Mouse (Mus musculus): ENCODE data around the gene Srrm2. TPM values are rescaled to one million over a fixed set of nuclear protein-coding genes. Genes with fewer than 3 reads are reported as not detected.
"Not testable (repeated sequence)": the region's sequence is repeated elsewhere in the genome, so short reads cannot be mapped to it uniquely, and the experiment has no call there.

Srrm2 gene
- polyA plus RNA-seq, 1 experiment = 681 TPM

DNA sequence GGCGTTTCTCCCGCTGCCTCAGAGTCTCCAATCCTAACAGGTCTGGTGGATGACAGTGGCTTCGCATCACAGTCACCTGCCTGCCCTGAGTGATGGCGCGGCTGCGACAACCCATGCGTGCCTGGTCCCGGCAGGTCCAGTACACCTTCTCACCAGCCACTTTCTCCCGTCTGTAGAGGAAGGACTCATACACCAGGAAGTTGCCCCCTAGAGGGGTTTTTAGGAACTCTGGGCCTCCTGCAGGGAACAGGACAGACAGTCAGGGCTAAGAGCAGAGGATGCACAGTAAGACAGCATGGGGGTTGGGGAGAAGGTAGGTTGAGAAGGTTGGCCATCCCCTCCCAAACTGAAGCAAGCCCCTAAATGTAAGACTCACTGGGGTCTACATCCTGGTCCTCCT is 30.1 kb upstream of the Srrm2 start:
- TF ChIP-seq CTCF (IDR thresholded peaks at IDR 0.05; ENCODE audit: insufficient read depth, low read length) = no peak
- TF ChIP-seq POLR2A (IDR thresholded peaks at IDR 0.05; ENCODE audit: borderline replicate concordance, extremely low read depth, low read depth, low read length) = no peak
- H3K4me1 ChIP-seq (ENCODE audit: control insufficient read depth, insufficient read depth, low read length) = no peaks in the 10 kb centered on the region
- 93% methylated on average over 9 of the region's 9 CpGs for WGBS
- H3K4me3 ChIP-seq (replicated peaks; ENCODE audit: extremely low read depth, low read depth, low read length) = no peak overlapping the region
- no peak for DNase-seq

DNA sequence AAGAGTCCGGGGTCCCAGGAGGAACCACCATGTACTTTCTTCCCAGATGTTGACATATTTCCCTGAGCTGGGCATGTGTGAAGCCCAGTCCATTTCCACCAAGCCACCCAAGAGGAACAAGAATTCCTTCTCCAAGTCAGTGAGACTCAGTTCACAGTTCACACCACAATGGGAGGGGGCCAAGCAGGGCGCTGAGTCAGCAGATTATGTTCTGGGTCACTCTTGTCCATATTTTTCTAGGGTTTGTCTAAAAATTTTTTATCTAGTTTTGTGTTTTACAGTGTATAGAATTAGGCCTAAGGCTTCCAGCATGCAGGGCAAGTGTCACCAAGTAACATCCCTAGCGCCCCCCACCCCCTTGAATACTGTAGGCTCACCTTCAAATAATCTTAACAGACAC is 29.2 kb upstream of the Srrm2 start:
- H3K4me3 ChIP-seq (replicated peaks; ENCODE audit: extremely low read depth, low read depth, low read length) = no peak overlapping the region
- WGBS = 96% methylated on average over 3 of the region's 3 CpGs
- DNase-seq = no peak
- TF ChIP-seq POLR2A (IDR thresholded peaks at IDR 0.05; ENCODE audit: borderline replicate concordance, extremely low read depth, low read depth, low read length) (no peak), CTCF (IDR thresholded peaks at IDR 0.05; ENCODE audit: insufficient read depth, low read length) (no peak)
- H3K4me1 ChIP-seq (ENCODE audit: control insufficient read depth, insufficient read depth, low read length) = no peaks in the 10 kb centered on the region

GRCm38 (mm10) chr17:23762976-23763375 is 27.4 kb upstream of the Srrm2 start:
- DNase-seq = no peak
- TF ChIP-seq CTCF (IDR thresholded peaks at IDR 0.05; ENCODE audit: insufficient read depth, low read length) = no peak
- TF ChIP-seq POLR2A (IDR thresholded peaks at IDR 0.05; ENCODE audit: borderline replicate concordance, extremely low read depth, low read depth, low read length) = no peak
- WGBS = 85% methylated on average over 11 of the region's 11 CpGs
- Histone ChIP-seq H3K4me3 (replicated peaks; ENCODE audit: extremely low read depth, low read depth, low read length) (no peak overlapping the region), H3K4me1 (ENCODE audit: control insufficient read depth, insufficient read depth, low read length) (no peaks in the 10 kb centered on the region)

- 39% methylated on average over 2 of the region's 2 CpGs for whole genome bisulfite sequencing
- peak overlapping the region; percentile 67 for H3K4me3 ChIP-seq (replicated peaks; ENCODE audit: extremely low read depth, low read depth, low read length)
- DNase-seq = no peak
- no peaks in the 10 kb centered on the region; the same call in none of the 2 replicates for H3K4me1 ChIP-seq (ENCODE audit: control insufficient read depth, insufficient read depth, low read length)
- no peak for TF ChIP-seq CTCF (IDR thresholded peaks at IDR 0.05; ENCODE audit: insufficient read depth, low read length)
- no peak for TF ChIP-seq POLR2A (IDR thresholded peaks at IDR 0.05; ENCODE audit: borderline replicate concordance, extremely low read depth, low read depth, low read length)
Measured at GRCm38 (mm10) chr17:23770493-23770892, 19.8 kb upstream of the Srrm2 start.

GRCm38 (mm10) chr17:23770896-23771283 is 19.4 kb upstream of the Srrm2 start:
- DNase-seq = no peak
- Histone ChIP-seq H3K4me1 (ENCODE audit: control insufficient read depth, insufficient read depth, low read length) (no peaks in the 10 kb centered on the region; the same call in none of the 2 replicates), H3K4me3 (replicated peaks; ENCODE audit: extremely low read depth, low read depth, low read length) (peak overlapping the region; percentile 67)
- 2% methylated on average over 19 of the region's 19 CpGs for WGBS
- no peak for TF ChIP-seq CTCF (IDR thresholded peaks at IDR 0.05; ENCODE audit: insufficient read depth, low read length)
- TF ChIP-seq POLR2A (IDR thresholded peaks at IDR 0.05; ENCODE audit: borderline replicate concordance, extremely low read depth, low read depth, low read length) = no peak

DNA sequence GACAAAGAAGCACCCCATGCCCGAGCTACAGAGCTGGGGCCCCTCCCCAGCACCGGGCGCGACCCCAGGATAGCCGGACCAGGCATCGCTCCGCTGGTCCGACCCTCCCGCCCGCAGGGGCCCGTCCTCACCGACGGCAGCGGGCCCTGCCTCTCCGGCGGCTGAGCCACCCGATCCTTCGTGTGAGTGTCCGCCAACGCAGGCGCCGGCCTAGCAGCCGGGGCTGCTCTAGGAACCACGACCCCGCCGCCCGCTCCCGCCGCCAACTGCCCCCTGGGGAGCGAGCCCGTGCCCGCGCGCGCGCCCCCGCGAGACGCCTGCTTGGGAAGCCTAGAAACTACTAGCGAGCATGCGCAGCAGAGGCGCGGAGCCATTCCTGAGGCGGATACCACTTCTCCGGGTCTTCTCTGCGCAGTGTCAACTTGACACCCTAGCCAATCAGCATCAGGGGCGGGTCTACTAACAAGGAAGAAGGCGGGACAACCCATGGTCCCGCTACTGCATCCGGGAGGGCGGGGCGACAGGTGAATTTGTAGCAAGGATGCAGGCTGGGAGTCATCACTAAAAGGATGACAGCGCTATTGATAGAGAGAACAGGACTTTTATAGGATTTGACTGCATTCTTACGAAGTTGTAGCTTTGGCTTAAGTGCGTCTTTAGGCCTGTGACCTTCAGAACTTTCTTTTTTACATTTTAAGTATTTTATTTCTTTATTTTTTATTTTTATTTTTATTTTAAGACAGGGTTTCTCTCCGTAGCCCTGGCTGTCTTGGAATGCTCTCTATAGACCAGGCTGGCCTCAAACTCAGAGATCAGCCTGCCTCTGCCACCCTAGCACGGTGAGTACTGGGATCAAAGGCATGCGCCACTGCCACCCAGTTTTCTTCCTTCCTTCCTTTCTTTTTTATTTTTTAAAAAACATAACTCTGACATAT is 18.8 kb upstream of the Srrm2 start, which contains the start of gene Flywch1:
Gene Flywch1 (minus strand): TSS at position 319 of the 935 bp plus-strand sequence.
- peak within 1 kb of the TSS; percentile 67 for H3K4me3 ChIP-seq (replicated peaks; ENCODE audit: extremely low read depth, low read depth, low read length)
- peak; percentile 96 for DNase-seq
- TF ChIP-seq POLR2A (IDR thresholded peaks at IDR 0.05; ENCODE audit: borderline replicate concordance, extremely low read depth, low read depth, low read length) = 0 out of 2 replicates have a peak, but pooled peaks have one; percentile 27
- no peak for TF ChIP-seq CTCF (IDR thresholded peaks at IDR 0.05; ENCODE audit: insufficient read depth, low read length)
- WGBS = 3% methylated on average over 57 of the region's 58 CpGs
- no peaks in the 10 kb centered on the region; the same call in none of the 2 replicates for H3K4me1 ChIP-seq (ENCODE audit: control insufficient read depth, insufficient read depth, low read length)

GRCm38 (mm10) chr17:23772219-23772556 is 18.1 kb upstream of the Srrm2 start:
- H3K4me3 ChIP-seq (replicated peaks; ENCODE audit: extremely low read depth, low read depth, low read length); DNase-seq; H3K4me1 ChIP-seq (ENCODE audit: control insufficient read depth, insufficient read depth, low read length): not testable (repeated sequence)
- 76% methylated on average over 2 of the region's 2 CpGs for WGBS

- DNase-seq = no peak
- no peaks in the 10 kb centered on the region; the same call in none of the 2 replicates for H3K4me1 ChIP-seq (ENCODE audit: control insufficient read depth, insufficient read depth, low read length)
- TF ChIP-seq POLR2A (IDR thresholded peaks at IDR 0.05; ENCODE audit: borderline replicate concordance, extremely low read depth, low read depth, low read length) (no peak), CTCF (IDR thresholded peaks at IDR 0.05; ENCODE audit: insufficient read depth, low read length) (no peak)
- H3K4me3 ChIP-seq (replicated peaks; ENCODE audit: extremely low read depth, low read depth, low read length) = no peak overlapping the region
- WGBS = 69% methylated on average over 6 of the region's 6 CpGs
Measured at GRCm38 (mm10) chr17:23773676-23774075, 16.7 kb upstream of the Srrm2 start.

DNA sequence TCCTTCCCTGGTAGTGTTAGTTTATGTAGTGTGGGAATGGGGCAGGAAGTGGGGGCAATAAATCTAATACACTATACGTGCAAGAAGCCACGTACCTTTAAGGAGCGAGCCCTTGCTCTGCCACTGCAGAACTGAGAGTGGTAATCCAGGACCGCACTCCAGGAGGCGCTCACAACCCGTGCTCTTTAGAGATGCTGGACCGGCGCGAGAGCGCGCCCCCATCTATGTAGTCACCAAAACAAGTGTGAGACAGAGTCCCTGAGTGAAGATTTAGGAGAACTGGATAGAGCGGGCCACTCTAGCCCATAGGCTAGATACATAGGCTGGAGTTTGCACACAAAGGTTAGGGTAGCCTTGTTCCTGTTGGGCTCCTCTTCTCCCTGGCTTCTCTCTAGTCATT is 16.2 kb upstream of the Srrm2 start:
- peak; percentile 82 for DNase-seq
- TF ChIP-seq POLR2A (IDR thresholded peaks at IDR 0.05; ENCODE audit: borderline replicate concordance, extremely low read depth, low read depth, low read length) (no peak), CTCF (IDR thresholded peaks at IDR 0.05; ENCODE audit: insufficient read depth, low read length) (peak; percentile 94)
- WGBS = 3% methylated on average over 12 of the region's 12 CpGs

GRCm38 (mm10) chr17:23776216-23776615 is 14.1 kb upstream of the Srrm2 start:
- Histone ChIP-seq H3K4me3 (replicated peaks; ENCODE audit: extremely low read depth, low read depth, low read length) (no peak overlapping the region), H3K4me1 (ENCODE audit: control insufficient read depth, insufficient read depth, low read length) (no peaks in the 10 kb centered on the region; the same call in 1 of the 2 replicates)
- 81% methylated on average over 10 of the region's 10 CpGs for WGBS
- DNase-seq = no peak
- TF ChIP-seq POLR2A (IDR thresholded peaks at IDR 0.05; ENCODE audit: borderline replicate concordance, extremely low read depth, low read depth, low read length) (no peak), CTCF (IDR thresholded peaks at IDR 0.05; ENCODE audit: insufficient read depth, low read length) (no peak)

More for the DNA sequence above, 16.2 kb upstream of the Srrm2 start:
- H3K4me3 ChIP-seq (replicated peaks; ENCODE audit: extremely low read depth, low read depth, low read length) = no peak overlapping the region
- no peaks in the 10 kb centered on the region; the same call in none of the 2 replicates for H3K4me1 ChIP-seq (ENCODE audit: control insufficient read depth, insufficient read depth, low read length)
